Mouse (Mus musculus): ENCODE measurements at regions not wholly inside any gene's neighbourhood (a gene's known extent, or its start where the extent isn't known, plus 50 kb on each side); places are given as distances from the start of the nearest gene placed in this dataset.

DNA sequence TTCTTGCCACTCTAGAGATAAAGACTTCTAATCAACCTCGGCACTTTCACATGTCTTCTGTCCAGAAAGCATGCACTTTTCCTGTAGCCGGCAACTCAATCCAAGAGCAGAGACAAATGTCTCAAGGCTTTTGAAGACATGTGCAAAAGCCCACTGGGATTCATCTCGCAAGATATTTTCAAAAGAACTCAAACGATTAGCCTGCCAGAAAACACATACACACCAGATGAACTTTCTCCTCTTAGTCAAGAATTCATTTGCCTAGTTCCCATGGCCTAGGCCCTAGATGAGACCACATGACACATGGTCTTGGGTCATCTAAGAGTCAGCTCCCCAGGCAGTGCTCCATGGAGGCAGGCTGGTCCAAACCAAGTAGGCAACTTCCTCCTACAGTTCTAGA lies 293.8 kb upstream of the Tnp1 start:
- no peak for DNase-seq

DNA sequence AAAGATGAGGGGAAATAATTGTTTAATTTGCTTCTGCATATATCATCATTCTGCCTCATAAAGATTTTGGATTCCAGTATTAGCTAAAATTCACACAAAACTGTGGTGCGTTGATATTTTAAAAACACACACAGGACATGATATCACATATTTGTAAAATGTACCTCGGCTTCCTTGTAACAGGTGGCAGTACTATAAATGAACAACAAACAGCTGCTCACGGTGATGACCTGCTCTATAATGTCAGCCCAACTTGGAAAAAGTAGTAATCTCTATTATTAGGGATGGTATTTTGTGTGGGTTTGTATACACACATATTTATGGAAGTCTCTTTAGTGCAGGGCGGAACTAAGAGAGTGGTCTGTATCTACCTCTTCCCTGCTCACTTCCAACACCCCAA lies 292.7 kb upstream of the Tnp1 start:
- no peak for DNase-seq

DNA sequence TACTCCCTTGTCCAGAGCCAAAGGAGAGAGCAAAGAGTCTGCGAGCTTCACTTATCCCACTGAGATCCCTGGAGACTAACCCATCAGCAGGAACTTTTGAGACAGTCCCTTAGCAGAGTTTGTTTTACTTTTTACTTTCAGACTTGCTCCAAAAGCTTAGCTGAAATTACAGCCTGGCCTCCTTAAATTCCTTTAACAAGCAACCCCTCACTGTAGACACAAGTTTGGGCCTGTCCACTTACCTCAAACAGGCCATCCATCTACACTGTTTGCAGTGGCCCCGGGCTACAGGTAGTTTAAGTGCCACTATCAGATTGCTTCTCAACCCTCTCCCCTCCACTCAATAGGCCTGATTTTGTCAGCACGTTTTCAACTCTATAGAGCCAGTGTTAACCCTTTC lies 291.5 kb upstream of the Tnp1 start:
- DNase-seq: no peak

DNA sequence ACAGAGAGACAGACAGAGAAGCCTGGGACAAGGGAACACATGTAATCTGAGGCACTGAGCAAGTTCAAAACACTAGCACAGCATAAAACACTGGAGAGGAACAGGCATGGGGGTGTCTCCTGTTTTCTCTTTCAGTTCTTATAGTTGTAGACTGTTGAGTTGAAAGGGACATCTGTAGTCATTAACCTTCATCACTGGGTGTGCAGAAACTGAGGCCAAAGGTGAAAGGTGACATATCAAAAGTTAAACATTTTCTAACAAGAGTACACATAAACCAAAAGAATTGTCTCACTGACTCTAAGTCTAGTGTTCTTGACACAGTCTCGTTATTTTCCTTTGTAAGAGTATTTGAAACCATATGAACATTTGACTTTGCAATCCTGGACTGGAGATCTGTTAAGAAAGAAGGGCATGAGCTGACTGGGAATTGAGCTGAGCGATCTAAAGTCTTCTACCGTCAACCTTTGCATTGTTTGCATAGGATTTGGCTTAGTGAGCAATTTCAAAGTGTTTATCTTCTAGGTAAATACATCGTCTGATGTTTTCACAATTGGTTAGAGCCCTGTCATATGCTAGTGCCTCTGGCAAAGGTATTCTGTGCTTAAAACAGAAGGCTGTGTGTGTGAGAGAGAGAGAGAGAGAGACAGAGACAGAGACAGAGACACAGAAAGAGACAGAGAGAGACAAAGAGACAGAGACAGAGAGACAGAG lies 284.4 kb upstream of the Tnp1 start:
- DNase-seq: no peak

DNA sequence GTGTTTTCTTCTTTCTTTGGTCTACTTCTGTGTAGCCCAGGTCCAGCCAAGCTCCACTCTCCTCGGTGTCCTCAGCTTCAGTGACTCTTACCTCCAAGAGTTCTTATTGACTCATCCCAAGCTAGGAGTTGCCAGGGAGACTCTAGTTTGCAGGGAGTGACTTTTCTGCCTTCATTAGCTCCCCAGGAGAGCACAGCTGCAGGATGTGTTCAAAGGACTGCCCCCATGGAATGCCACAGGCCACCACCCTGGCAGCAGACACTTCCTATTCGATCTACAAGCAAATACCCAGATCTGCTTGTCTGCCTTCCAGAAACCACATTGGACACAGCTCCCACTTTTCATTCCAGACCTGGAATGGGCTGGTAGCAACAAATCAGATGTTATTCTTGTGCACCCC lies 269.6 kb upstream of the Tnp1 start:
- no peak for DNase-seq

DNA sequence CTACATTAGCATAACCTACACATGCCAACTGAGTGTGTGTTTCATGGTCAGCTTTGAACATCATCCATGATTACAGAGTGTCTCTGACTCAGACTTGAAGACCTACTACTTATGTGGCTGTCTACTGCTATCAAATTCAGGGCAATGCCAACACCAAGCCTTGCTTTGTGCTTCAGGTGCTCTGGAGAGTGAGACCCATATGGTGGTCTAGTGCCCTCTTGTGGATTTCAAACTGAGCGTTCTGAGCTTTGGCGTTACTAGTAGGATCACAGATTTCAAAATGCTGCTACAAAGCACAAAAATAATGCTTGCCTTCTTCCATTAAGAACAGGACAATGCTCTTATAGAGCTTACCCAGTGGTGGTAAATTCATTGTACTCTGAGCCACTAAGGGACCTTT lies 258.8 kb upstream of the Tnp1 start:
- DNase-seq: peak; percentile 41

DNA sequence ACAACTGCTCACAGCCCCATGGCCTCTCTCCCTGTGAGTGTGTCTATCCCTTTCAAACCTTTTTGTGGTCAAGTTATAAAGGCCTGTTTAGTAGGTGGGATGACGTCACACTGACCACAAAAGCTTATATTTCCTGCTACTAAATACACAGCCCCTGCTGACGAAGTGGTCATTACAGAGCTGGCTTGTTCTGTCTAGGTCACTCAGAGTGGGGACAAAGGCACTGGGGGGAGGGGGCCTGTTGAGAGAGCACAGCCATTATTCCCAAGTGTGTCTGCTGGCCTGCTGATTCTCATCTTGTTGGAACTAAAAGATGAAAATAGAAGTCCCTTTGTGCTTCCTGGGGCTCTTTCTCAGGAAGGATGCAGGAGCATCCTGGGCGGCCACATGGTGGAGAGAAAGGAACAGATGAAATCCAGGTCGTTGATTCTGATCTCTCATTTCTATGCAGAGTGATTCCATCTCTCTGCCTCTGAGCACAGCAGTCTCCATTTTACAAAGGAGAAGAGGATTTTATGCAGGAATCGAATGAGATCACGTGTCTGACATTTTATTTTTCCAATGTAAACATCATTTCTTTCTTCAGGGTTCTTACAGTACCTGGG lies 255.2 kb upstream of the Tnp1 start:
- DNase-seq: no peak

DNA sequence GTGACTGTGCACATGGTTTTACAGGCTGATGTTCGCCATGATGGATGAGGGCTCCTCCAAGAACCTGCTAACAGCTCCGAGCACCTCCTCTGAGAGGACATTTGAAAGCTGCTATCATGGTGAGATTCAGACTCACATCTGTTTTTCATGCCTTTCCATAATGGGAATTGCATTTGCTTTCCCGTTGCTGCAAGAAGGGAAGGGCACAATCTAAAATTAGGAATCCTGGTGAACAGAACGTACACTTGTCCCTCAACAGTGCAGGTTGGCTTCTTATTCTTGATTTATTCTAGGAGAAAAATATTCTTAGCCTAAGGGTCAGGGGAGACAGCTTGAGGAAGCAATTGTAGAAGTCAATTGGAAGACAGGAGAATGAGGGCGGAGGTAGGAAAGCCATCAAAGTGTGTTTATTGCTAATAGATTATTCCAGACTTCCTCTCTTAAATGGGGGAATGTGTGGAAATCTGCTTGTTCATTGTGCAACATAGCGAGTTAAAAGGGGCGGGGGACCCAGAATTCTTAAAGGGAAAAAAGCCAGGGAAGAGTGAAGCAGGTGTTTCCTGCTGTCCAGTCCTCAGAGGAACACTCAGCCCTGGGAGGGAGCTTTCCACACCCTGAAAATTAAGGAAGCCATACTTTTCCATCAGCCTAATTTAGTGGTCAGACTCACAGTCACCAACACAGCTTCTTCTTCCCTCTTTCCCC lies 253.5 kb upstream of the Tnp1 start:
- no peak for DNase-seq

DNA sequence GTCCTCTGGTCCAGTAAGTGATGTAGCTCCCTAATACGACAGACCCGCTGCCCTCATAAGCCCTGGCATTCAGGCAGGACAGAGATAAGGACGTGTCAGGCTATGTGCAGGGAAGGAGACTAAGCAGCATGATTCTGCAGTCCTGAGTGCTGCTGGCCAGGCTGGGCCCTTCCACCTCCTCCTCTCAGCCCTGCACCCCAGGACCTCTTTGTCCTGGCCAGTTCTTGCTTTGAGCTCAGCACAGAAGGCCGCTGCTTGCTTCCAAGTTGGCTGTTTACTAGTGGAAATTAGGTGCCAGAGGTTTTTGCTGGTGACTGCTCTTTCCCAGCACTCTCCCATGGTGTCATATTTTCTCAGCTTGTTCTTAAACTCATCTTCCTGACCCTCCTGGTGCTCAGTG lies 249.3 kb upstream of the Tnp1 start:
- no peak for DNase-seq

DNA sequence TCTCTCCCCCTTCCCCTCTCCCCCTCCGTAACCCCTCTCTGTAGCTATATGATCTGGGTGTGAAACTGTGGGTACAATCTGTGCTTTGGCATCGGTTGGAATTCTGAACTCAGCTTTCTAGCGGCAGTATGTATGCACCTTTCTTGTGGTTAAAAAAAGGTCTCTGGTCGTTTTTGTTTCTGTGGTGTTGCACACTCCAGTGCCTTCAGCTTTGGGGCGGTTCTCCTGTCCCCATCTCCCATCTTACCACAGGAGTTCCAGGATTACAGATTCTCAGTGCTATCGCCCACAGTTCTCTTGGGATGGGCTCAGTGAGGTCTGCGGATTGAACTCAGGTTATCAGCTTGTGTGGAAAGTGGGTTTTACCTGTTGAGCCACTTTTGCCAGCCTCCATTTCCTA lies 248.5 kb upstream of the Tnp1 start:
- no peak for DNase-seq

DNA sequence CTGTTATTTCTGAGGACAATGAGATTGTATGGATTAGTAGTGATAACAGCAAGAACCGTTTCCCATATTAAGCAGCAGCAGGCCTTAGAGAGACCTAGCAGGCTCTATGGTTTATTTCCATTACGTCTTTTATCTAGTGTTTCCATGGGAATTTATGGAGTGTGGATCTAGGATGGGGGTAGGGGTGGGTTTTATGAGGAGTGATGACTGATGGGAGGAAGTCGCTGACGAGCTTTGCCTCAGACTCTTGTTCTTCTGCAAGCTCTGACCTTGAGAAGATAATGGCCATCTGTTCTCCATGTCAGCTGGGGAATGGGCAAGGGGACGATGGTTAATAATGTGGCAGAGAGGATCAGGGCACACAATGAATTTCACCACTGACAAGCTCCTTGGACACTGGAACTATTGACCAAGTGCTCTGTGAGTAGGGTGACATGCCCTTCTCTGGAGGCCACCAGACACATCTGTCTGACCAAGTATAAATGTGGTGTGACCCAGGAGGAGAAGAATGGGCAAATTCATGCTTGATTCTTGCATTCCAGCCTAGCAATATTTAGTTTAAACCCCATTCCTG lies 243.9 kb upstream of the Tnp1 start:
- DNase-seq: no peak

DNA sequence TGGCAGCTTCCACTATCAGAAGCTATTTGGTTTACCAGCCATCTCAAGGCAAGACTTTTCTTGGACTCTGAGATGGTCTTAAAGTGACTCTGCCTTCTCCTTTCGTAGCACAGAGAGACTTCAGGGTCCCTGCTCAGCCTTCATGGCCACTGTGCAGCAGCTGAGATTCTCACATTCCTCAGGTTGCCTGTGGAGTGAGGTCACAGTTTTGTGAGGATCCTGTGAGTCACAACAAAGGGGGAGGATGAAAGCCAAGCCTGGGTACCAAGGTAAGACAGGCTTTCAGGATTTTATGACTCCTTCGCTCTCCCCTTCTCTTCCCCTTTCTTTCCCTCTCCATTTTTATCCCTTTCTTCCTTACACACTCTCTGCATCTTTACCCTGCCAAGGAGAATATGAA lies 241.6 kb upstream of the Tnp1 start:
- no peak for DNase-seq

DNA sequence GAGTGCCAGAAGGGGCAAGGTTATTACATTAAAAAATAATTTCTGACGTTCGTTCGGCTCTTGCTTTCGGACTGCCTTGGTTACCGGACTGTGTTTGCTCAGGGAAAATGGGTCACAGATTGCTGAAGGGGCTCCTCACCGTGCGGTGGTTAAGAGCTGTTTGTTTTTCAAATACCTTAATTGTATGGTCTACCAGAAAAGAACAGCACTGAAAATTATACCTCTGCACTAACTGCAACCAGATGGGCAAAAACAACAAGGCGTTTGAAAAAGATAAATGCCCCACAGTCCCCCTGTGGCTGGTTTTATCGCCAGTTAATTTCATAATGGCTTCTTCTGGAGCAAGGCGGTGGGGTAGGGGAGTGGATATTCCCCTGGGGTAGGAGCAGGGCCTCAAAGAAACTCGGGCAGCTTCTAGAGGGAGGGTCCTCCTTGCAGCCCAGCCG lies 236.2 kb upstream of the Tnp1 start:
- no peak for DNase-seq

DNA sequence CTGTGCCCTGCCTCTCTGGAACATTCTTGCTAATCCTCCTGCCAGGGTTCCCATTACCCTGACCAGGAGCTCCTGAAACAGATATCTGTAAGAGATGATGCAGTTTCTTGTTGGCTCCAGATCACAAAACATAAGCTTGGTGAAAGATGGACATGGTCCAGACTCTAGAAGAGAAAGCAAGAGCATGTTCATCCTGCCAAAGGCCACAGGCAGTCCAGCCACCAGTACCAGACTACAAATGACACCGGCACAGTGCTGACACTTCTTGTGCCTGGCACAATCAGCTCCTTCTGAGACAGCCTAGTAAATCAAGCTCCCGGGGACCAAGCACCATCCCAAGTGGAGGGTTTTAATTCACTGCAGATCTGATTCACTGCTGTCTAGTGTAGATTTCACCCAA lies 228.3 kb upstream of the Tnp1 start:
- no peak for DNase-seq

DNA sequence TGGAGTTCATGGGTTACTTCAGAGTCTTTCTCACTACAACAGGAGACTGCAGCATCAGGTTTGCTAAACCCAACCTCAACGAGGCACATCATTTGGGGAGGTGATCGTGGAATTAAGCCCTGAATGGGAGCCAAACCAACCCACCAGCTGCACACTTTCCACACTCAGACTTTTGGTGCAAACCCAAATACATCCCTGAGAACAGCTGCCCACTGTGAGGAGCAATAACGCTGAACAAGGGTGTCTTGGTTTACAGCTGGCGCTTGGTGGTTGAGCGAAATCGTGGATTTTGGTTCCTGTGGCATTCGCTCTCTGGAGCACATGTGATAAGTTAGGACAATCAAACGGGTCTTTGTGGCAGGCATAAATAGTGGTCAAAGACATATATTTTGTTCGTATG lies 226.6 kb upstream of the Tnp1 start:
- no peak for DNase-seq

DNA sequence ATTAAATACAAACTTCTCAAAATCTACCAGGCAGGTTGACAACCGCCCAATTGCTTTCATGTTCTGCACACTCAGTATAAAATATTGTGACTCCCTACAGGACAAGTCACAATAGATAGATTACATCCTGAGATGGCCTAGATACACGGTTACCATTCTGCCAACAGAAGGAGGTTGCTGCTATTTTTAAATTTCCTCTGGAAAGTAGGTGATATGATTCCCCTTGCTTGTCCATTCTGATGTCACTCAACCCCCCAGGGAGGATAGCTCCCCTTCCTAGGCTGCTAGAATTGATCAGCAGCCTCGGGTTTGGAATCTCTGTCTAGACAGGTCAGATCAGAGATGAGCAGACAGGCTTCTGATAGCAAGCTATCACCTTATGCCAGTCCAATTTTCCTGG lies 221.2 kb upstream of the Tnp1 start:
- DNase-seq: no peak

DNA sequence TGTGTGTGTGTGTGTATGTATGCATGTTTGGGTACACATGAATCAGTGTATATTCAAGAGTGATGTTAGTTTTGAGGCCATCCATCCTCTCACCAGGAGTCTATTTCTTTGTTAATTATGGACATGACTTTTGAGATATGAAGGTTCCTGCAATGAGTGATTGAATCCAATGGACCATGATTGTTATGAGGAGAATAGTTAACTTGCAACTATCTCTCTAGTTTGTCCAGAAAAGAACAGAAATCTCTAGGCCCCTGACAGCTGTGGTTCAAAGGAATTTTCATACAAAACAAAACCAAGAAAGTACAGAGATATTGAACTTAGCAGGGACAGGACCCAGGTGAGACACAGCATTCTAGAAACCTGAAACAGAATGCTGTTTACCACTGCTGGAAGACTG lies 217.9 kb upstream of the Tnp1 start:
- DNase-seq: no peak

DNA sequence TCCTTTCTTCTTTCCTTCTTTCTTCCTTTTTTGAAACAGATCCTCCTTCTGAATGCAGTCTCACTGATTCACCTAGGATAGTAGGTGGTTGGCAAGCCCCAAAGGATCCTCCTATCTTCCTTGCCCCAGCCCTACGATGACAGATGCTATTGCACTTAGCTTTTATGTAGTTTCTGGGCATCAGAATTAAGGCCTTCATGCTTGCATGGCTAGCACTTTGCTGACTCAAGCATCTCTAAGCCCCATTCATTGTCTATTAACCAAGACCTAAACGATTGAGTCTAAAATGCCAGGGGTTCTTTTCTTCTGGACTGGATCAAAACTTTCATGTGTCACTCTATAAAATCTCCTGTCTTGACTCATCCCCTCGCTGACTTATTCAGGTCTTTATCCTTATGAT lies 217.3 kb upstream of the Tnp1 start:
- DNase-seq: no peak

DNA sequence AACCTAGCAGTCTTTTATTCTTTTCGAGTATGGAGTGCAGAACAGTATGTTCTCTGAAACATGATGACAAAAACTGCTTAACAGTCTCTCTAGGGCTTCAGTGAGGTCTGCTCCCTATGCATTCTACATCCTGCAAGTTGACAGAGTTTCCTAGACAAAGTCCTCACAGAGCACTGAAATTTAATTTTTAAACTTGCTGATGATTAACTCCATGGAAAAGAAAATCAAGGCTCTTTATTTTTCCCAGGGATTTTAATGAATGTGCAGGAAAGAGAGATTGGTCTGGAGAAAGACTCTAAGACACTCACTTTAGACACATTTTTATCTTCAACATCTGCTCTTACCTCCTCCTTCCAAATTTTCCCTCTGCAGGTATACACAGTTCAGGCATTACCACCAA lies 214.9 kb upstream of the Tnp1 start:
- no peak for DNase-seq

DNA sequence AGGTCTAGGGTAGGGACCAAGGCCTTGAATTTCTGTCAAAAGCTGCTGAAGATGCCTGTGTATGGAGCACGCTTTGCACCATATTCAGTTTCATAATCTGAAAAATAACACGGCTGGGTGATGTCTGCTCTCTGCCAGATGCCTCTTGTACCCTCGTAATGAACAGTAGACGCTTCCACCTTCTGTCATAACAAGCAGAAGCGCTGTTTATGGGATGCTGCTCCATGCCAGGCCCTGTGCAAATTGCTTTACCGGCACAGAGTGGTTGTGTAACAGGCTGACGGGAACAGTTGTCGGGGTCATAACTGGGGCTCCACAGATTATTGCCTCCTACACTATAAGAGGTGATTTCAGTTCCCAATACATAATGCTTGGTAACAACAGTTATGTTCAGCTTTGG lies 211.5 kb upstream of the Tnp1 start:
- DNase-seq: no peak

DNA sequence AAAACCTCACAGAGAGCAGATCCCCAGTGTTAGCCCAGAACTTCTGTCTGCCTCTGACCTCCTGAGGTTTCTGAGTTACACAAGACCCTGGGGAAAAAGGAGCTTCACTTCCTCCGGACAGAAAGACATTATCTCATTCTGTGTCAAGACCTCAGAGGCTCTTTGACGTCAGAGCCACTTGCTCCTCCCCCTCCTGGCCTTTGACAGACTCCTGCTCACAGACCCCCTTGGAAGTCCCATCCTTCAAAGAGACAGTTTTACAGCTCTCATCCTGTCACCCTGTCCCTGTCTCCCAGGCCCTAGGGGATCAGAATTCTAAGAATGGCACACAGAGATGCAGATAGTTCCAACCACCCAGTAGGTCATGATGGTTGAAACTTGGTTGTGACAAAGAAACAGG lies 206.2 kb upstream of the Tnp1 start:
- DNase-seq: peak; percentile 10

DNA sequence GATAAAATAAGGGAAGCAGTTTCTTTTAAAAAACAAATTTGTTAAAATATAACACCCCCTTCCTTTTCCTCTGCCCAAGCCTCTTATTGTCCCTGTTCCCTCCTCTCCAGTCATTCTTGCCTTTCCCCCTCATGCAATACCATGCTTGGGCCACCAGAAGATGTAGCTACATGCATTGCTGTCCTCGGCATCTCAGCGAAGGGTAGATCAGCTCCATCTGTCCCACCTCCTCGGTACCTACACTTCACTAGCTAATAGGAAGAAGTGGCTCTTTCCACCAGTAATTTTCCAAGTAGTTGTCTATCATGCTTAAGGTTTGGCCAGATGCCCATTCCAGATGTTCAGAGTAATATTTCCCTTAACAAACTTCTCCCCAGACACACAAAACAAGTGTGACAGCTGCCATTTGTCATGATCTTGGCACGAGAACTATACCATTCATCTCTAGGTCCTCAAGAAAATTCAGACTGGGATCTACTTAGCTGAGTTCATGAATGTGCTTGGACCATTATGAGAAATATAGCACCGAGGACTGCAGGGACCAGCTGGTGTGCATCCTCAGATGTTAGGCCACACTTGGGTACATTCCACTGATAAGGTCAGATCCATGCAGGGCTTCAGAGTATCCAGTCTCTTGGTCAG lies 198.7 kb upstream of the Tnp1 start:
- no peak for DNase-seq

DNA sequence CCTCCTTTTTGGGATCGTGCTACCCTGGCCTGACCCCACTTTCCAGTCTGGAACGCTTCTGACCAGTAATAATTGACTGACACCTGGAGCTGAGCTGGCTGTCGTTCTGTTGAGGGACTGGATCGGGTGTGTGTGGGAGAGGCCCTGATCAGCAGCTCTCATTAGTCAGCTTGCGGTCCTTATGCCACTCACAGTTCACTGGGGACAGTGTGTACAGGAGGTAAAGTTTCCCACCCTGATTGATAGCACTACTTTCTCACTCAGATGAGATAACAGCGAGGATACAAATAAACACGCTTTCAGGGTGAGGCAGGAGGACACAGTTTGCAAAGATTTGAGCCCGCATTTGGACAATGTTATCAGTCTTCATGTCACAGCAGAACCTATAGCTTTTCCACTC lies 191.7 kb upstream of the Tnp1 start:
- DNase-seq: no peak

Data from adrenal gland, postnatal 14 days (tissue).